9 mouse cellular contexts compared by ENCODE assay signal in the genomic region with DNA sequence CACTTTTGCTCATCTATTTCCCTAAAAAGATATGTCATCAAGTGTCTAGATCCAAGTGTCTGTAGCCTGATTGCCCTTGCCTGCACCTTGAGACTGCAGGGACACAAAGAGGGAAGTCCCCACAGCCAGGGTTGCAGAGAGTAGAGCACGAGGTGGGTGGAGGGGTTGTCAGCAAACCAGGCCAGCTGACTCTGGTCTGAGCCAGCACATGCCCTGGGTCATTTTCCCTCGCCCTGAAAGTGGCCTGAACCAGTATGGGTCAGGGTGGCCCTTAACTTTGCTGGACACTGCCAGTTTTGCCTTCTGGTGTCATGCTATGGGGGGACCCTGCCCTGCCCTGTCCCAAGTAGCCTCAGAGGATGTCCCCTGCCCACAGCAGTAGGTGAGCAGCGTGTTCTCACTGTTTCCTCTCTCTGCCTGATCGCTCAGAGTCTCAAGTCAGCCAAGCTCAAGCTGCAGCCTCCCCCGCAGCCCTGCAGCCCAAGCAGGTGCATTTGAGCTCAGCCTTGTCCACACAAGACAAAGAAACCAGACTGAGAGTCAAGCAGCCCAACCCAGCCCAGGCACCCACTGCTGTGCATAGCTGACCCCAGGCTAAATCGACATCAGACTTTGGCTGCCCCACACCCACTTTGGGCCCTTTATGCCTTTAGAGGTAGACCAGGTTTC. TPM values are rescaled to one million over a fixed set of nuclear protein-coding genes. Genes with fewer than 3 reads are reported as not detected.
DNase-seq lines count a peak whose midpoint lies in the region; ATAC-seq and TF ChIP-seq lines count a peak whose summit lies in the region.
"Had no signal": no experiment of that assay in that cellular context is flagged by ENCODE, and none has a peak within 500 bp of the region (broad histone marks: within the 10 kb centered on the region; RNA-seq: fewer than 3 reads in every experiment).

No protein-coding gene starts in this region.

- ATAC-seq in granulocyte monocyte progenitor cell, adult 5-6 weeks (replicated peaks; ENCODE audit: poor library complexity, severe bottlenecking), result peak; percentile 45
- 0 out of 2 replicates have a peak, but pooled peaks have one; percentile 21 for ATAC-seq in stomach, embryonic 14.5 days (ENCODE audit: insufficient number of reproducible peaks, insufficient read depth, low FRiP score, low read depth)

- no peak overlapping the region for H3K9ac ChIP-seq in stomach, embryonic 14.5 days (replicated peaks; ENCODE audit: low read depth, low read length)

- DNase-seq in layer of hippocampus, adult 2 months (ENCODE audit: low spot score in 2 of 2), result no peak
- DNase-seq in layer of hippocampus, adult 18-20 months (ENCODE audit: low spot score in 2 of 2), result no peak
- DNase-seq in kidney, adult 8-10 months, result peak; percentile 72 to 84
- DNase-seq in lung, postnatal 25 days (ENCODE audit: low spot score), result peak; percentile 67
- no peak for DNase-seq in left cerebral cortex, adult 18-20 months (ENCODE audit: low spot score in 2 of 2)
- no peak for DNase-seq in testis, postnatal 14 days (ENCODE audit: low spot score)

- H3K27me3 ChIP-seq in stomach, embryonic 14.5 days (ENCODE audit: control insufficient read depth, insufficient read depth, low read length), result no peaks in the 10 kb centered on the region
- H3K27me3 ChIP-seq: Patski had no signal

- H3K27ac ChIP-seq in layer of hippocampus, adult 2 months, result peak overlapping the region; percentile 36; the same call in 1 of the 2 replicates
- H3K27ac ChIP-seq in stomach, embryonic 14.5 days (ENCODE audit: low read length), result no peak overlapping the region; the same call in 1 of the 2 replicates

- H3K36me3 ChIP-seq in stomach, embryonic 14.5 days (ENCODE audit: control insufficient read depth, insufficient read depth, low read length), result no peaks in the 10 kb centered on the region

- no peak overlapping the region for H3K4me2 ChIP-seq in stomach, embryonic 14.5 days (replicated peaks; ENCODE audit: low read depth, low read length)

- no peak for TF ChIP-seq CTCF in layer of hippocampus, adult 2 months (conservative IDR thresholded peaks at IDR 0.05)

- no peak overlapping the region for H3K4me3 ChIP-seq in layer of hippocampus, adult 2 months
- H3K4me3 ChIP-seq in stomach, embryonic 14.5 days (ENCODE audit: low read depth, low read length), result no peak overlapping the region

- no peaks in the 10 kb centered on the region for H3K9me3 ChIP-seq in stomach, embryonic 14.5 days (ENCODE audit: control insufficient read depth, low read depth, low read length)

- WGBS in stomach, embryonic 14.5 days, result 53% methylated on average over 6 of the region's 6 CpGs

- peaks cover 70% of the 10 kb centered on the region for H3K4me1 ChIP-seq in stomach, embryonic 14.5 days (ENCODE audit: control insufficient read depth, insufficient read depth, low read length)

RNA-seq across cellular contexts. Expression of gene Zmiz1, which starts 14.1 kb away (rescaled TPM):
- total RNA-seq in layer of hippocampus, adult 2 months (2021), result 10 to 100 TPM; 87.7 to 99.3 TPM
- total RNA-seq in layer of hippocampus, adult 18-20 months (2021), result 10 to 100 TPM; 86.3 to 88.2 TPM
- 93.2 and 97.4 TPM in 2 replicates for total RNA-seq in granulocyte monocyte progenitor cell, adult 5-6 weeks (2014; fragmentation: Nextera tagmentation)
- 6.9 and 8.9 TPM in 2 replicates for total RNA-seq in granulocyte monocyte progenitor cell, adult 5-6 weeks (2017)
- 43.9 and 45.3 TPM in 2 replicates for polyA plus RNA-seq in stomach, embryonic 14.5 days (2014; fragmentation: Nextera tagmentation; extraction: Ambion mirVana)
- total RNA-seq in left cerebral cortex, adult 18-20 months (2021), result 100 to 1,000 TPM in 1 of 2 experiments, 10 to 100 TPM in 1; 89.2 to 100 TPM

Comparison
In these comparisons a context has a peak if more than half of its experiments do, and no peak if none do; other contexts are left out.
1. DNase-seq: peak in kidney, adult 8-10 months (2 of 2) and lung, postnatal 25 days (single experiment); none in layer of hippocampus, adult 2 months (0 of 2), layer of hippocampus, adult 18-20 months (0 of 2), left cerebral cortex, adult 18-20 months (0 of 2) and testis, postnatal 14 days (single experiment).